Mouse (Mus musculus): ENCODE data around the gene Cd300ld3. TPM values are rescaled to one million over a fixed set of nuclear protein-coding genes. Genes with fewer than 3 reads are reported as not detected.
"Not testable (repeated sequence)": the region's sequence is repeated elsewhere in the genome, so short reads cannot be mapped to it uniquely, and the experiment has no call there.

The Cd300ld3 gene
- polyA plus RNA-seq, 1 experiment = 1.5 TPM

- TF ChIP-seq POLR2A (IDR thresholded peaks at IDR 0.05; ENCODE audit: control insufficient read depth, low read depth, low read length) = no peak
- no peak for TF ChIP-seq CTCF (IDR thresholded peaks at IDR 0.05; ENCODE audit: control insufficient read depth, insufficient read depth, insufficient replicate concordance, low read depth, low read length)
Observed at GRCm38 (mm10) chr11:115058701-115059100, 10.5 kb upstream of the Cd300ld3 start.

DNA sequence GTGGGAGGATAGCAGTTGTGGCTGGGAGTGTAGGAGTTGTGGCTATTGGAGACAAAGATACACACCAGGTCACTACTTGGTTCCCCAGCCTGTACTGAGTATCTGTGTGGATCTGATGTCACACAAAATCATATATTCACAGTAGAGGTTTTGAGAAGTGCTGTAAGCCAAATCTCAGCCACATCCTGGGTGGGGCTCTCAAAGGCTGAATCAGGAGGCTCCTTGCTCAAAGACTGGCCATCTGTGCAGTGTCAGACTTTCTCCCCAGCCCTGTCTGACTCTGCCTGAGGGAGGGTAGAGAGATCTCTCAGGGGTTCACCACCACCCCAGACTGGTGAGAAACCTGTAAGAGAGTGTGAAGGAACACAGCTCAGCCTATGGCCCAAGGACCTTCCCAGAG is 6.3 kb upstream of the Cd300ld3 start:
- Histone ChIP-seq H3K27ac (ENCODE audit: control insufficient read depth, insufficient read depth, low read depth, low read length) (no peak overlapping the region), H3K4me3 (ENCODE audit: control insufficient read depth, low read depth, low read length) (no peak overlapping the region), H3K4me1 (ENCODE audit: control insufficient read depth, insufficient read depth, low read length) (no peaks in the 10 kb centered on the region), H3K36me3 (ENCODE audit: control insufficient read depth, insufficient read depth, low read length) (no peaks in the 10 kb centered on the region), H3K27me3 (ENCODE audit: control insufficient read depth, insufficient read depth, low read length) (no peaks in the 10 kb centered on the region)
- TF ChIP-seq POLR2A (IDR thresholded peaks at IDR 0.05; ENCODE audit: control insufficient read depth, low read depth, low read length) (no peak), CTCF (IDR thresholded peaks at IDR 0.05; ENCODE audit: control insufficient read depth, insufficient read depth, insufficient replicate concordance, low read depth, low read length) (no peak)

More at GRCm38 (mm10) chr11:115058701-115059100, 10.5 kb upstream of the Cd300ld3 start:
- no peaks in the 10 kb centered on the region for H3K27me3 ChIP-seq (ENCODE audit: control insufficient read depth, insufficient read depth, low read length)
- H3K27ac ChIP-seq (ENCODE audit: control insufficient read depth, insufficient read depth, low read depth, low read length) = no peak overlapping the region
- no peaks in the 10 kb centered on the region for H3K36me3 ChIP-seq (ENCODE audit: control insufficient read depth, insufficient read depth, low read length)
- no peak overlapping the region for H3K4me3 ChIP-seq (ENCODE audit: control insufficient read depth, low read depth, low read length)
- H3K4me1 ChIP-seq (ENCODE audit: control insufficient read depth, insufficient read depth, low read length) = no peaks in the 10 kb centered on the region

DNA sequence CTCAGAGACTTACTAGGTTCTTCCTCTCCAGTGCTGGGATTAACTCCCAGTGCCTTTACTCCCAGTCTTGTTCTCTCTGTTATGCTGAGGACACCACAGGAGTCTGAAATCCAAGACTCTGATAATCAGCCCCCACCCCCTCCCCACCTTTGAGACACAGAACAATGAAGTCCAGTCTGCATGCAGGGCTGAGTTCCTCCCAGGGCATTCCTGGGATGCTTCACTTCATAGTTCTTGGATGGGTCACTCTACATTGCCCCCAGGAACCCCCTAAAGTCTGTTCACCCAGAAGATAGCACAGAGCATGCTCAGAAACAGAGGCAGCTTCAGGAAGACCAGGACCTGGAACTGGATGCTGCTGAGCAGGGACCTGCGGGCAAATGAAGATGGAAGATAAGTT is 4.8 kb upstream of the Cd300ld3 start:
- no peaks in the 10 kb centered on the region for H3K36me3 ChIP-seq (ENCODE audit: control insufficient read depth, insufficient read depth, low read length)
- no peak overlapping the region for H3K4me3 ChIP-seq (ENCODE audit: control insufficient read depth, low read depth, low read length)
- no peak for TF ChIP-seq POLR2A (IDR thresholded peaks at IDR 0.05; ENCODE audit: control insufficient read depth, low read depth, low read length)
- TF ChIP-seq CTCF (IDR thresholded peaks at IDR 0.05; ENCODE audit: control insufficient read depth, insufficient read depth, insufficient replicate concordance, low read depth, low read length) = no peak
- H3K27me3 ChIP-seq (ENCODE audit: control insufficient read depth, insufficient read depth, low read length) = no peaks in the 10 kb centered on the region
- H3K4me1 ChIP-seq (ENCODE audit: control insufficient read depth, insufficient read depth, low read length) = no peaks in the 10 kb centered on the region
- no peak overlapping the region for H3K27ac ChIP-seq (ENCODE audit: control insufficient read depth, insufficient read depth, low read depth, low read length)

GRCm38 (mm10) chr11:115052206-115052605 is 4.0 kb upstream of the Cd300ld3 start:
- Histone ChIP-seq H3K36me3 (ENCODE audit: control insufficient read depth, insufficient read depth, low read length) (no peaks in the 10 kb centered on the region), H3K4me3 (ENCODE audit: control insufficient read depth, low read depth, low read length) (no peak overlapping the region), H3K27me3 (ENCODE audit: control insufficient read depth, insufficient read depth, low read length) (no peaks in the 10 kb centered on the region), H3K27ac (ENCODE audit: control insufficient read depth, insufficient read depth, low read depth, low read length) (no peak overlapping the region), H3K4me1 (ENCODE audit: control insufficient read depth, insufficient read depth, low read length) (no peaks in the 10 kb centered on the region)
- TF ChIP-seq CTCF (IDR thresholded peaks at IDR 0.05; ENCODE audit: control insufficient read depth, insufficient read depth, insufficient replicate concordance, low read depth, low read length) = no peak
- no peak for TF ChIP-seq POLR2A (IDR thresholded peaks at IDR 0.05; ENCODE audit: control insufficient read depth, low read depth, low read length)

DNA sequence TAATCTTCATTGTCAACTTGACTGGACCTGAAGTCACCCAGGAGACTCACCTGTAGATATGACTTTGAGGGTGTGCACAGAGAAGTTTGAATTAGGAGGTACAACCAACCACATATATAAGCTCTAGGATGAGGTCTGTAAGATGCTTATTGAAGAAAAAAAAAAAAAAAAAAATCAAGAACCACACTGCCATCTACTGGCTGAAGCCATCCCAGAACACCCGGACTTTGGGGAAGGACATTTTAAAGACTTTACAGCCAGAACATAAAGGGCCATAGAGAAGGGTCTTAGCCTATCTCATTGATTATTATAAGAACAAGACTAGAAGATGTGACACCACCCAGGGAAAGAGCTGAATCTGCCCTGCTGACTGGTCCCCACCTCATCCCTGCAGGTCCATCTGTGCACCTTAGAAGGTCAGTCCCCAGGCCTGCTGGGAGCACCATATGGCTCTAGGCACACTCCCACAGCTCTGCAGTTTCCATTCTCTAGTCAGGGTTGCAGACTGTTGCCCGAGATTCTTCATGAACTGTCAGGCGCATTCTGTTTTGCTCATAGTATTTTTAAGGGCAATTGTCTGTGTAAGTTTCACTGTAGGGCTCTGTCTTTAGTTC is 1.2 kb upstream of the Cd300ld3 start:
- H3K4me1 ChIP-seq (ENCODE audit: control insufficient read depth, insufficient read depth, low read length) = no peaks in the 10 kb centered on the region
- TF ChIP-seq POLR2A (IDR thresholded peaks at IDR 0.05; ENCODE audit: control insufficient read depth, low read depth, low read length) (no peak), CTCF (IDR thresholded peaks at IDR 0.05; ENCODE audit: control insufficient read depth, insufficient read depth, insufficient replicate concordance, low read depth, low read length) (no peak)
- H3K36me3 ChIP-seq (ENCODE audit: control insufficient read depth, insufficient read depth, low read length) = no peaks in the 10 kb centered on the region
- no peak overlapping the region for H3K27ac ChIP-seq (ENCODE audit: control insufficient read depth, insufficient read depth, low read depth, low read length)
- H3K27me3 ChIP-seq (ENCODE audit: control insufficient read depth, insufficient read depth, low read length) = no peaks in the 10 kb centered on the region
- H3K4me3 ChIP-seq (ENCODE audit: control insufficient read depth, low read depth, low read length) = no peak overlapping the region

GRCm38 (mm10) chr11:115037669-115038068 is 10.5 kb downstream of the Cd300ld3 start, which contains the start of gene Cd300ld5:
Gene Cd300ld5, minus strand, starts transcription at chr11:115037769.
- H3K27me3 ChIP-seq (ENCODE audit: control insufficient read depth, insufficient read depth, low read length); H3K4me1 ChIP-seq (ENCODE audit: control insufficient read depth, insufficient read depth, low read length); H3K4me3 ChIP-seq (ENCODE audit: control insufficient read depth, low read depth, low read length); H3K36me3 ChIP-seq (ENCODE audit: control insufficient read depth, insufficient read depth, low read length); H3K27ac ChIP-seq (ENCODE audit: control insufficient read depth, insufficient read depth, low read depth, low read length): not testable (repeated sequence)

DNA sequence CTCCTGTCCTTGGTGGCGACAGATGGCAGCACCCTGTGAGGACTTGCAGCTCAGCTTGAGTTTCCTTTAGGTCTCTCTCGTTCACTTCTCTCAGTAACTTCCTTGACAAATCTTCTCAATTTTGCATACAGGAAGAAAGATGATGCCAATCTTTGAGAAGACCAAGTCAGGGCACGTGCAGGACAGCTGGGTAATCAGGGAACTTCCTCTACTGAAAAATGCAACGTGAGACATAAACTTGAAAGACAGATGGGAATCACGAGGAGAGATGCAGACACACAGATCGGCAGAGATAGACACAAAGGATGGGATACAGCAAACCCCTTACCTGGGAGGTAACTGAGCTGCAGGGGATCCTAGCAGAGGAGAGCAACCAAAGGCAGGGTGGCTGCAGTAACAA is 21.3 kb downstream of the Cd300ld3 start, which contains the start of gene Cd300ld4:
Gene Cd300ld4 (minus strand): TSS at position 101 of the 400 bp plus-strand sequence.
- H3K27me3 ChIP-seq (ENCODE audit: control insufficient read depth, insufficient read depth, low read length); H3K4me3 ChIP-seq (ENCODE audit: control insufficient read depth, low read depth, low read length); H3K27ac ChIP-seq (ENCODE audit: control insufficient read depth, insufficient read depth, low read depth, low read length); H3K36me3 ChIP-seq (ENCODE audit: control insufficient read depth, insufficient read depth, low read length); H3K4me1 ChIP-seq (ENCODE audit: control insufficient read depth, insufficient read depth, low read length): not testable (repeated sequence)

GRCm38 (mm10) chr11:115016093-115016492 is 32.1 kb downstream of the Cd300ld3 start, which contains the start of gene Cd300ld2:
Gene Cd300ld2, minus strand, starts transcription at chr11:115016193.
- not testable (repeated sequence) for H3K27me3 ChIP-seq (ENCODE audit: control insufficient read depth, insufficient read depth, low read length); H3K4me3 ChIP-seq (ENCODE audit: control insufficient read depth, low read depth, low read length); H3K36me3 ChIP-seq (ENCODE audit: control insufficient read depth, insufficient read depth, low read length); H3K27ac ChIP-seq (ENCODE audit: control insufficient read depth, insufficient read depth, low read depth, low read length); H3K4me1 ChIP-seq (ENCODE audit: control insufficient read depth, insufficient read depth, low read length)
